Mouse (Mus musculus) embryonic fibroblast, embryonic 13.5 days (primary cell): ENCODE results near the gene Spaar.

Experiments used
- CTCF ChIP-seq: IDR thresholded peaks from 2 replicates; pipeline ENCODE4 v1.5.1; 2011; ENCODE audit warnings: mild to moderate bottlenecking, control low read depth, low read length, moderate library complexity, borderline replicate concordance; ENCODE audit not compliant: insufficient read depth
- POLR2A ChIP-seq: IDR thresholded peaks from 2 replicates; pipeline ENCODE4 v1.6.1; 2011; ENCODE audit warnings: low read depth, mild to moderate bottlenecking, control low read depth, low read length, moderate library complexity

DNA sequence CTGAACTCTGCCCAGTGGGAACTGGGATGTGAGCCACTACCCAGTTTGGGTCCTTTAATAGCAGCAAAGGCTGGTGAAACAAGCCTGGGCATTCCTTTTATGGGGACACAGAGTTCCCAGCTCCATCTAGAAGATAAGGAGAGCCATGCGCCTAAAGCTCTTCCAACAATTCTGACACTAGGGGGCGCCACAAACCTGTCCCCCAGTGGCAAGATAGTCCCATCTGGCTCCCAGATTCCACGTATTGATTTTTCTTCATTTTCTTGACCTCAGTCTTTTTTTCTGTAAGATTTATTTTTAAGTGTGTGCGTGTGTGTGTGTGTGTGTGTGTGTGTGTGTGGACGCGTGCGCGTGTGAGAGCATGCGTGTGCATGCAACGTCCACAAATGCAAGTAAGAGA lies 30.6 kb downstream of the Spaar start:
- TF ChIP-seq CTCF (no peak), POLR2A (no peak)
